Mouse (Mus musculus): ENCODE measurements at regions not wholly inside any gene's neighbourhood (a gene's known extent, or its start where the extent isn't known, plus 50 kb on each side); places are given as distances from the start of the nearest gene placed in this dataset.

DNA sequence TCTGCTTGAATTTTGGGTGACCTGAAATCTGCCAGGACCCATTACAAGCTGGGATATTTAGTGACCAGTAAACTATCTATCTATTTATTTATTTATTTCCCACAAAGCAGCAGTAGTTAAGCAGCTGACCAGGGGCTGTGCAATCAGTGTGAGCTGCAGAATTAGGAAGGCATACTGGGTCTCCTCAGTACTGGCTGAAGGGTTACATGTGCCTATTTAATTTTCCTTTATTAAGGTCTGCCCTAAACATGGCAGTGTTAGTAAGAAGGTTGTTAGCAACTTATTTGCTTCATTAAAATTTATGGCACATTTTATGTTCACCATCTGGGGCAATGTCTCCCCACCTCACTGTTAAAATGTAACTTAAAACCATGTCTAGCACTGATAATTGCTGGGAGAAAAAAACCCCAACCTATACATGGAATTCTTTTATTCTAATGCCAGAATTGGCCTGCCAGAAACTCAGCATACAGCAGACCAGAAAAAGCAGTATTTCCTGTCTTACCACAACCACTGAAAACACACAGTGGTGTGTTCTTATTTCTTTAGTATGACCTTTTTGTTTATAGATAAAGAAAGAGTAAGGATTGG, 484.3 kb upstream of the Nrsn1 start:
- no peaks in the 10 kb centered on the region for H3K9me3 ChIP-seq (ENCODE audit: control insufficient read depth, low read length)
- no peak overlapping the region for H3K4me2 ChIP-seq (ENCODE audit: low read depth)
- ATAC-seq (ENCODE audit: insufficient read depth, low FRiP score, low TSS enrichment) = no peak
- no peak overlapping the region for H3K9ac ChIP-seq (ENCODE audit: low read length)
- no peaks in the 10 kb centered on the region for H3K27me3 ChIP-seq (ENCODE audit: control insufficient read depth, insufficient read depth, low read length)
- DNase-seq (ENCODE audit: low spot score) = no peak
- no peaks in the 10 kb centered on the region for H3K36me3 ChIP-seq (ENCODE audit: control insufficient read depth, insufficient read depth, low read length)
- H3K4me3 ChIP-seq (ENCODE audit: low read depth, low read length) = no peak overlapping the region
- H3K4me1 ChIP-seq (ENCODE audit: control insufficient read depth, insufficient read depth, low read length) = no peaks in the 10 kb centered on the region
- H3K27ac ChIP-seq (ENCODE audit: low read depth, low read length) = no peak overlapping the region

DNA sequence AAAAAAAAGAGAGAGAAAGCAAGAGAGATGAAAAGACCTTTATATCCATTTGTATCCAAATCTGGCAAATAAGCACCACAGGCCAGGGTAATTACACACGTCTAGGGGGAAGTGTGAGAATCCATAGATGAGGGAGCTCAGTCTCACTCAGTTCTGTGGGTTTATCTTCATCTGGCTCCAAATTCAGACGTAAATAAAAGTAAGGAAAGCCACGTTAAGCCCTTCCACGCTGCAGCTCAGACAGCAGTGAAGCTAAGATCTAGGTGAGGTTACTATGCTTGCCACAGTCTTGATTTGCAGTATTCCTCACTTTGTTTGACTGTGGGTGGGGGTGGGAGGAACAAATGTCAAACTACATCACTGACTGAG, 481.1 kb upstream of the Nrsn1 start:
- H3K36me3 ChIP-seq (ENCODE audit: control insufficient read depth, insufficient read depth, low read length) = no peaks in the 10 kb centered on the region
- H3K9ac ChIP-seq (ENCODE audit: low read length) = no peak overlapping the region
- H3K9me3 ChIP-seq (ENCODE audit: control insufficient read depth, low read length) = no peaks in the 10 kb centered on the region
- H3K4me2 ChIP-seq (ENCODE audit: low read depth) = no peak overlapping the region
- 0 out of 2 replicates have a peak, but pooled peaks have one; percentile 5 for ATAC-seq (ENCODE audit: insufficient read depth, low FRiP score, low TSS enrichment)
- no peaks in the 10 kb centered on the region for H3K27me3 ChIP-seq (ENCODE audit: control insufficient read depth, insufficient read depth, low read length)
- 65% methylated on average over 4 of the region's 4 CpGs for WGBS
- DNase-seq (ENCODE audit: low spot score) = no peak
- H3K4me1 ChIP-seq (ENCODE audit: control insufficient read depth, insufficient read depth, low read length) = no peaks in the 10 kb centered on the region
- H3K27ac ChIP-seq (ENCODE audit: low read depth, low read length) = no peak overlapping the region
- H3K4me3 ChIP-seq (ENCODE audit: low read depth, low read length) = no peak overlapping the region

DNA sequence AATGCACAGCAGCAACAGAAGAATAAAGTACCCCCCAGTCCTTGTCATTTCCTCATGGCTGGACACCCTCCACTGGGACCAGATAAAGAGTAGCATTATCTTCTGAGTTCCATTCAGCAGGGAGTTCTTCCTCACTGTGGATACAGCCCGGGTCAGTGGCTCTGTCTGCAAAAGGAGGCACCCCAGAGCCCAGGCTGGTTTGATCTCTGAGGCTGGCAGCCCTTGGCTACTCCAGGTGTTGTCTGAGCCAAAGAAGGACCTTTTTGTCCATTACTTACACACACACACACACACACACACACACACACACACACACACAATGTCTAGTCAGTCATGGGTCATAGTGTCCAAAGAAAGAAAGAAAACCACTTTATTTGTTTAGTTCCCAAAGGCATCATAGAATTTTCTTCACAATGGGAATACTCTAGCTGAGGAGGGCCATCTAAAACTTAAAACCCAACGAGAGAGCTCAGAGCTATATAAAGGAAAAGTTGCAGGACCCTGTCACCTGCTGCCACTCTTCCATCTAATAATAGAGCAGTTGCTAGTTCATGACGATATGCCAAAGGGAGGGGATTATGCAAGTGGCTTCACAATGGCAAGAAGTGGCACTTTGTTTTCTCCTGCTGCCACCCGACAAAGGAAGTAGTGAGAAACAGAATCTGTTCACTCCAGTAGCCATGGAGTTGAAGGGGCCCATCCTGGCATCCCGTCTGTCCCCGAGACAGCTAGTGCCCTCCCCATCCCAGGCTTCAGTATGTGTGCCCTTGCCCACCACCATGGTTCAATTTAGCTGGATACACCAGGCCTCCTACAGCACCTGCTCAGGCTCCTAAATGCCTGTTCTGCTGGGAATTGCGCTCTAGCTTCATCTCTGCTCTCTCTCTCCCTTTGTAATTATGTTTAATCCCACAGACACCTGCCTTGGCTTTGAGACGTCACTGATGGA, 480.4 kb upstream of the Nrsn1 start:
- Histone ChIP-seq H3K9ac (ENCODE audit: low read length) (no peak overlapping the region), H3K27ac (ENCODE audit: low read depth, low read length) (no peak overlapping the region)
- ATAC-seq (ENCODE audit: insufficient read depth, low FRiP score, low TSS enrichment) = peak; percentile 79

DNA sequence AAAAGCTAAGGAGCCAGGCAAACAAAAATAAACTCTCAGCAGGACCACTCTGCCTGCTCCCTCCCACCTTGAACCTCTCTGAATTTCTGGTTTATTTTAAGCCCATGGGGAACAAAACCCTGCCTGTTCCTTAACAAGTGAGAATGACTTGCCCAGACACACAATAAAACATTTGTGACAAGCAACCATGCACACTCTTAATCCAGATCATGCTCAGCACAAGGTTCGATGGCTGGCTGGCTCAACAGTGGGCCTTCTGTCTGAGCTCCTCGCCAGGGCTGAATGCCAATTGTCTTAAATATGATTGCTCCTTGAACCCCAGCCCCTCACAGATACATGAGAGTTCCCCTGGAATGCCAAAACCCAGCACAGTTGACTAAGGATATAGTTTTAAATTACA, 468.3 kb upstream of the Nrsn1 start:
- Histone ChIP-seq H3K36me3 (ENCODE audit: control insufficient read depth, insufficient read depth, low read length) (no peaks in the 10 kb centered on the region), H3K4me1 (ENCODE audit: control insufficient read depth, insufficient read depth, low read length) (no peaks in the 10 kb centered on the region), H3K4me3 (ENCODE audit: low read depth, low read length) (no peak overlapping the region), H3K9me3 (ENCODE audit: control insufficient read depth, low read length) (no peaks in the 10 kb centered on the region), H3K27ac (ENCODE audit: low read depth, low read length) (no peak overlapping the region), H3K27me3 (ENCODE audit: control insufficient read depth, insufficient read depth, low read length) (no peaks in the 10 kb centered on the region), H3K4me2 (ENCODE audit: low read depth) (no peak overlapping the region), H3K9ac (ENCODE audit: low read length) (no peak overlapping the region)
- ATAC-seq (ENCODE audit: insufficient read depth, low FRiP score, low TSS enrichment) = no peak
- DNase-seq (ENCODE audit: low spot score) = peak; percentile 47
- 36% methylated on average over 2 of the region's 2 CpGs for WGBS

More for the DNA sequence above, 480.4 kb upstream of the Nrsn1 start:
- Histone ChIP-seq H3K9me3 (ENCODE audit: control insufficient read depth, low read length) (no peaks in the 10 kb centered on the region), H3K4me2 (ENCODE audit: low read depth) (no peak overlapping the region), H3K27me3 (ENCODE audit: control insufficient read depth, insufficient read depth, low read length) (no peaks in the 10 kb centered on the region), H3K4me1 (ENCODE audit: control insufficient read depth, insufficient read depth, low read length) (no peaks in the 10 kb centered on the region), H3K4me3 (ENCODE audit: low read depth, low read length) (no peak overlapping the region), H3K36me3 (ENCODE audit: control insufficient read depth, insufficient read depth, low read length) (no peaks in the 10 kb centered on the region)
- WGBS = 42% methylated on average over 8 of the region's 8 CpGs
- no peak for DNase-seq (ENCODE audit: low spot score)

DNA sequence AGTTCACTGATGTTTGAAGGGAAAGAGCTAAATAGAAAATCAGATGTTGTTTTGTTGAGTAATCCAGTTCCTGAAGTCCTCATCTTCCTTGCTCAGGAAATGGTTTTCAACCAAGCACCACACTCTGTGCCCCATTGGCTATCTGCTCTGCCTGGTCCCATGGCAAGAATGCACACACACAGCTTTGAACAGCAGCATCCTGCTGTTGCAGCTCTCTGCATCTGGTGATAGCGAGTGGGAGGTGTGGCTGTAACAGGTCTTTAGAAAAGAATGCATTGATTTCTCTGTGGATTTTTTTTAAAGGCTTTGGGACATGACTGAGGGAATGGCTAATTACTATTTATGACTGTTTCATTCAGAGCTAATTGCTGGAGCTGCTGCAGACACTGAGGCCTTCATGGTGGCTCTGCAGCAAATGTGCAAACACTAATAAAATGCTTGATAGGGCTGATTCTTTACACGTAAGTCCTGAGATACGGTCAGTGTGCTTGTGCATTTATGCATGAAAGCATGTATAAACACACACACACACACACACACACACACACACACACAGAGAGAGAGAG, 459.1 kb upstream of the Nrsn1 start:
- H3K4me3 ChIP-seq (ENCODE audit: low read depth, low read length) = no peak overlapping the region
- DNase-seq (ENCODE audit: low spot score) = no peak
- H3K9me3 ChIP-seq (ENCODE audit: control insufficient read depth, low read length) = no peaks in the 10 kb centered on the region
- 32% methylated on average over 3 of the region's 3 CpGs for WGBS
- no peak overlapping the region for H3K27ac ChIP-seq (ENCODE audit: low read depth, low read length)
- peaks cover 4% of the 10 kb centered on the region; the same call in 1 of the 2 replicates for H3K4me1 ChIP-seq (ENCODE audit: control insufficient read depth, insufficient read depth, low read length)
- H3K4me2 ChIP-seq (ENCODE audit: low read depth) = no peak overlapping the region
- no peaks in the 10 kb centered on the region for H3K27me3 ChIP-seq (ENCODE audit: control insufficient read depth, insufficient read depth, low read length)
- ATAC-seq (ENCODE audit: insufficient read depth, low FRiP score, low TSS enrichment) = peak; percentile 64
- no peak overlapping the region for H3K9ac ChIP-seq (ENCODE audit: low read length)
- no peaks in the 10 kb centered on the region for H3K36me3 ChIP-seq (ENCODE audit: control insufficient read depth, insufficient read depth, low read length)

DNA sequence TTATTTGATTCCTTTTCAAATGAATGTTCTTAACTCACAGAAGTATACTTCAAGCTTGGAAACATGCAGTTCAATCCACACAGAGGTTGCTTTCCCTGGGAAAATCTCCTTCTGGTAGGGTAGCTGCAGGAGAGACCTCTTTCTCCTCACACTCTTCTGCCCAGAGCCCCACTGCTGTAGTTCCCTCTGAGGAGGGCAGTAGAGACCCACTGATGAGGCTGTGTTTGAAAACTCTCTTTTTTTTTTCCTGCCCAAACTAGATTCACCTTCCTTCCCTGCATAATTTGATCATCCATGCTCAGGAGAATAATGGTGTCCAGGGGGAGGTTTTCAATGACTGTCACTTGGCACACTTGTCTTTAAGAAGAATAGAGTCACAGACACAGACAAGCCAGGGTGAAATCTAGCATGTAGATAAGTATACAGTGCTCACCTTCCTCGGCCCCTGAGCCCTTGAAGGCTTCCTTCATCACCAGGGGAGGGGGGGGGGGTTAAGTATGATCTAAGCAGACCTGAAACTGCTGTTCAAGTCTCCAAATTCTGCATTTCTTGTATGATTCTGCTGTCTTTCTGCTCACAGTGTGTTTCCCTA, 457.3 kb upstream of the Nrsn1 start:
- Histone ChIP-seq H3K9ac (ENCODE audit: low read length) (no peak overlapping the region), H3K4me1 (ENCODE audit: control insufficient read depth, insufficient read depth, low read length) (peaks cover 6% of the 10 kb centered on the region; the same call in 1 of the 2 replicates), H3K4me2 (ENCODE audit: low read depth) (no peak overlapping the region), H3K4me3 (ENCODE audit: low read depth, low read length) (no peak overlapping the region), H3K9me3 (ENCODE audit: control insufficient read depth, low read length) (no peaks in the 10 kb centered on the region), H3K27ac (ENCODE audit: low read depth, low read length) (no peak overlapping the region), H3K27me3 (ENCODE audit: control insufficient read depth, insufficient read depth, low read length) (no peaks in the 10 kb centered on the region), H3K36me3 (ENCODE audit: control insufficient read depth, insufficient read depth, low read length) (no peaks in the 10 kb centered on the region)
- DNase-seq (ENCODE audit: low spot score) (peak; percentile 61), ATAC-seq (ENCODE audit: insufficient read depth, low FRiP score, low TSS enrichment) (peak; percentile 45)
- WGBS = 33% methylated on average over 1 of the region's 1 CpGs

DNA sequence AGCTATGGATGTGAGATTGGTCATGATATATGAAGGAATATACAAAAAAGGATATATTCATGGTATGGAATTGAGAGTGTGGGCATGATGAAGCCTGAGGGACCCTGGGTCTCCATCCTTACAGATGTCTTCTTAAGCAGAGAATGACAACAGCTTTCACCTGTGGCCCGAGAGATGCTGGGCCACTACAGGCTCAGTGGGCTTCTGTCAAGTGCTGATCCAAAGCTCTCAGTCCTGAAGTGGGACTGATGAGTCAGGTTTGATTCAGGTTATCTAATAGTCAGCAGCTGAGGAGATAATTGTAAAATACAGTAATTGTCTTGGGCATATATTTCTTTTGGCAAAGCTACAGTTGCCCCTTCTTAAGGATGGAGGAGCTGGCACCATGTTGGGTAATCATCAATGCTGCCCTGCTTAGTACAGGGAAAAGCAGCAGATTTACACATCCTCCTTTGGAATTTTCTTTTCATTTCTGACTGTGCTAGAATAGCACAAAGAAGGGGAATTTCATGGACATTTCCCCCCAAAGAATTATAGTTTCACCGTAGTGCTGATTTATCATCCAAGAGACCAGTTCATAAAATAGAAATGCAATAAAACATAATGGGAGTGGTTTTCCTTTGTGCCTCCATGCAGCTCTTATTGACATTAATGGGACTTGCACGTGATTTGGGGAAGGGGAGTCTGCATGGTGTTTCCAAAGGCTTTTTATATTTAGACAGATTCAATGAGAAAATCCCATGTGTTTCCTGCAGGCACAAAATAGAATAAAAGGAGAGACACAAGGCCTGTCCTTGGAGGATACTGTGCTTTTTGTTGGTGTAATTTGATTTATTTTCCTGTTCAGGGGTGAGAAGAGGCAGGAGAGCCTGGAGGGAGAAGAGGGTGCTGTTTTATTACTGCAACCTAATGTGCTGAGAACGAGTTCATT, 452.6 kb upstream of the Nrsn1 start:
- WGBS = 34% methylated on average over 4 of the region's 4 CpGs
- Histone ChIP-seq H3K27me3 (ENCODE audit: control insufficient read depth, insufficient read depth, low read length) (no peaks in the 10 kb centered on the region), H3K9ac (ENCODE audit: low read length) (no peak overlapping the region), H3K36me3 (ENCODE audit: control insufficient read depth, insufficient read depth, low read length) (no peaks in the 10 kb centered on the region), H3K4me3 (ENCODE audit: low read depth, low read length) (no peak overlapping the region), H3K27ac (ENCODE audit: low read depth, low read length) (peak overlapping the region; percentile 24; the same call in 1 of the 2 replicates), H3K4me2 (ENCODE audit: low read depth) (no peak overlapping the region), H3K9me3 (ENCODE audit: control insufficient read depth, low read length) (no peaks in the 10 kb centered on the region), H3K4me1 (ENCODE audit: control insufficient read depth, insufficient read depth, low read length) (0 out of 2 replicates have a peak, but pooled peaks cover 5% of the 10 kb centered on the region)
- ATAC-seq (ENCODE audit: insufficient read depth, low FRiP score, low TSS enrichment) (peak; percentile 84), DNase-seq (ENCODE audit: low spot score) (peak; percentile 42)

DNA sequence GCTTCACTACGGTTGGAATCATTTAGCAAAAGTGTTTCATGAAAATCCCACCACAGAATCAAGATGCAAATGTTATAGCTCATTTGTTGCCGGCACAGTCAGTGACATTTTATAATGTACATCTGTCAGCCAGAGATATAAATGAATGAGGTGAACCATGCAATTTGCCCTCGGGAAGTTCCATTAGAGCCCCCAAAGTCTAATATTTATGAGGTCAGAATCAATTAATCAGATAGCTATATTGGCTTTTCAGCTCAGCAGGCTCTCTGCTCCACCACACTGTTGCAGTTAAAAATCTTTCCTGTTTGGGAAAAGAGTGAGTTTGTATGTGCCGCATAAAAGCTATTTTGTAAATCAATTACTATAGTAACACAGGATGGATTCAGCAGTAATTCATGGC, 430.7 kb upstream of the Nrsn1 start:
- DNase-seq (ENCODE audit: low spot score) (no peak), ATAC-seq (ENCODE audit: insufficient read depth, low FRiP score, low TSS enrichment) (no peak)
- WGBS = 54% methylated on average over 4 of the region's 4 CpGs
- H3K27ac ChIP-seq (ENCODE audit: low read depth, low read length) = no peak overlapping the region
- no peaks in the 10 kb centered on the region for H3K36me3 ChIP-seq (ENCODE audit: control insufficient read depth, insufficient read depth, low read length)
- no peak overlapping the region for H3K4me2 ChIP-seq (ENCODE audit: low read depth)
- H3K4me3 ChIP-seq (ENCODE audit: low read depth, low read length) = no peak overlapping the region
- H3K27me3 ChIP-seq (ENCODE audit: control insufficient read depth, insufficient read depth, low read length) = no peaks in the 10 kb centered on the region
- H3K4me1 ChIP-seq (ENCODE audit: control insufficient read depth, insufficient read depth, low read length) = peaks cover 2% of the 10 kb centered on the region; the same call in 1 of the 2 replicates
- no peak overlapping the region for H3K9ac ChIP-seq (ENCODE audit: low read length)
- no peaks in the 10 kb centered on the region for H3K9me3 ChIP-seq (ENCODE audit: control insufficient read depth, low read length)
